Mouse (Mus musculus) embryonic facial prominence, embryonic 14.5 days (tissue): ENCODE measurements at regions not wholly inside any gene's neighbourhood (a gene's known extent, or its start where the extent isn't known, plus 50 kb on each side); places are given as distances from the start of the nearest gene placed in this dataset.

ENCODE experiments used
- ATAC-seq: fragments of 200-750 bp; cut with Nextera tagmentation; 2 replicates; pipeline ENCODE4 v1.8.0; 2017; ENCODE audit warnings: low read depth, moderate number of reproducible peaks, moderate TSS enrichment
- DNase-seq: peaks from one replicate; pipeline ENCODE4 v3.0.0-alpha.2; 2015; ENCODE audit warnings: low spot score
- H3K27ac ChIP-seq: fragments of 300-500 bp; sonication (generic); replicated peaks from 2 replicates; pipeline ENCODE4 v1.5.1; 2014; ENCODE audit warnings: low read depth, mild to moderate bottlenecking, low read length, moderate library complexity
- H3K27me3 ChIP-seq: fragments of 300-500 bp; sonication (generic); replicated peaks from 2 replicates; pipeline ENCODE4 v1.6.1; 2014; ENCODE audit warnings: low read length; ENCODE audit not compliant: control insufficient read depth, insufficient read depth
- H3K36me3 ChIP-seq: fragments of 300-500 bp; sonication (generic); 2 replicates; pipeline ENCODE4 v1.6.1; 2014; ENCODE audit warnings: low read length, mixed read lengths; ENCODE audit not compliant: control insufficient read depth, insufficient read depth
- H3K4me1 ChIP-seq: fragments of 300-500 bp; sonication (generic); 2 replicates; pipeline ENCODE4 v1.6.1; 2014; ENCODE audit warnings: antibody characterized with exemption, low read length; ENCODE audit not compliant: control insufficient read depth, insufficient read depth
- H3K4me2 ChIP-seq: fragments of 300-500 bp; sonication (generic); 2 replicates; pipeline ENCODE4 v1.6.1; 2014; ENCODE audit warnings: low read depth, mild to moderate bottlenecking, low read length, moderate library complexity, mixed read lengths
- H3K4me3 ChIP-seq: fragments of 300-500 bp; sonication (generic); 2 replicates; pipeline ENCODE4 v1.5.1; 2014; ENCODE audit warnings: low read depth, mild to moderate bottlenecking, low read length
- H3K9ac ChIP-seq: fragments of 300-500 bp; sonication (generic); 2 replicates; pipeline ENCODE4 v1.6.1; 2014; ENCODE audit warnings: low read depth, mild to moderate bottlenecking, low read length, moderate library complexity, mixed read lengths
- H3K9me3 ChIP-seq: fragments of 300-500 bp; sonication (generic); 2 replicates; pipeline ENCODE4 v1.6.1; 2016; ENCODE audit warnings: low read length; ENCODE audit not compliant: control insufficient read depth
- WGBS: fragments of 180-500 bp; shearing (Covaris S2); extraction: QIAGEN DNeasy Blood & Tissue Kit; methylation state at CpG from one replicate; pipeline ENCODE4 v1.1.7; 2014; 5-methylcytosine and 5-hydroxymethylcytosine counted together

DNA sequence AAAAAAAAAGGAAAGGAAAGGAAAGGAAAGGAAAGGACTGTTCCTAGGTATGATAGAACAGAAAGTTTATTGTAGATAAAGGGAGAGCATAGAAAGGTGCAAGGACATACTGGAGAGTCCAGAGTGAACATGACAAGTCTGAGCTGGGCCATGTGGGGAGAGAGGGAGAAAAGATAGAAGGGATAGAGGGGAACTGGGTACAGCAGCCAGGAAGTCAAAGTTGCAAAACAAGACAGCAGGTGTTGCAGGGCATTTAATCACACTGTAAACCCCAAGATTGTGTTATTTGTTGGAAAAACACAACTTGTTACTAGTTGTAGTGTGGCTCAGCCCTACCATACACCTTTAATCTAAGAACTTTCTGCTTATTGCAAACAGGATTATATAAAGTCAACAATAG is 110.6 kb upstream of the Gm28710 start:
- no peaks in the 10 kb centered on the region for H3K27me3 ChIP-seq
- DNase-seq: no peak
- H3K36me3 ChIP-seq: no peaks in the 10 kb centered on the region
- ATAC-seq: no peak
- no peak overlapping the region for H3K9ac ChIP-seq
- no peak overlapping the region for H3K4me2 ChIP-seq
- H3K9me3 ChIP-seq: no peaks in the 10 kb centered on the region
- H3K4me1 ChIP-seq: no peaks in the 10 kb centered on the region
- no peak overlapping the region for H3K27ac ChIP-seq
- no peak overlapping the region for H3K4me3 ChIP-seq

GRCm38 (mm10) chr5:16684079-16684478 is 107.5 kb upstream of the Gm28710 start:
- 81% methylated on average over 10 of the region's 10 CpGs for WGBS

DNA sequence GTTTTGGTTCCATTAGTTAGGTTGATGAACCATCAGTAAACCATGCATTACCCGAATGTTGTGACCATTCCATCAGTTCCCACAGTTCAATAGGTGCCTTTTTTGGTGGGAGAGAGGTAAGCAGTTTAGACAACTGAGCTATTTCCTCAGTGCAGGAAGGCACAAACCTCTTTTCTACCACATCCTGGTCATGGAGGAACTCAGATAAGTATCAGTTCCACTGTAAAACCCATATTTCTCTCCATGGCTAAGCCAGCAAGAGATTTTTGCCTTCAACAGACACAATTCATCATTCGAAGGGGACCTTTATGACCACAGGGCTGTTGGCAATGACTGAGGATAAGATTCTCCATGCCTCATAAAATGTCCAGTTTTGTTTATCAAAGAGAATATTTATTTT is 92.3 kb upstream of the Gm28710 start:
- ATAC-seq (no peak), DNase-seq (no peak)
- Histone ChIP-seq H3K27me3 (no peaks in the 10 kb centered on the region), H3K27ac (no peak overlapping the region), H3K4me3 (no peak overlapping the region), H3K36me3 (no peaks in the 10 kb centered on the region), H3K9me3 (no peaks in the 10 kb centered on the region), H3K9ac (no peak overlapping the region), H3K4me1 (no peaks in the 10 kb centered on the region), H3K4me2 (no peak overlapping the region)
- WGBS: 72% methylated on average over 2 of the region's 2 CpGs

More at GRCm38 (mm10) chr5:16684079-16684478, 107.5 kb upstream of the Gm28710 start:
- no peak overlapping the region for H3K27ac ChIP-seq
- no peak overlapping the region for H3K4me3 ChIP-seq
- no peak overlapping the region for H3K4me2 ChIP-seq
- H3K9me3 ChIP-seq: no peaks in the 10 kb centered on the region
- no peaks in the 10 kb centered on the region for H3K36me3 ChIP-seq
- no peaks in the 10 kb centered on the region for H3K27me3 ChIP-seq
- ATAC-seq: no peak
- no peaks in the 10 kb centered on the region for H3K4me1 ChIP-seq
- no peak overlapping the region for H3K9ac ChIP-seq
- DNase-seq: no peak

DNA sequence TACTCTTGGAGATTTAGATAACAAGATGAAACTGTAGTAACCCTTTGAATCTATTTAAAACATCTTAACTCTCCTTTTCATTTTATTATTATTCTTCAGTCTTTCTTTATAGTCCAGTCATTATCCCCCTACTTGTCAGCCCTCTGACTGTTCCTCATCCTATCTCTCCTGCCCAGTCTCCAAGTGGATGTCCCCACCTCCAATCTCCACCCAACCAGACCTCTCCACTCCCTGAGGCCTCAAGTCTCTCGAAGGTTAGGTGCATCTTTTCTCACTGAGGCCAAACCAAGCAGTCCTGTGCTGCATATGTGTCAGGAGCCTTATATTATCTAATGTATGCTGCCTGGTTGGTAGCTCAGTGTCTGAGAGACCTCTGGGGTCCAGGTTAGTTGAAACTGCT is 91.1 kb upstream of the Gm28710 start:
- 56% methylated on average over 1 of the region's 1 CpGs for WGBS
- H3K4me2 ChIP-seq: no peak overlapping the region
- no peak overlapping the region for H3K4me3 ChIP-seq
- H3K27me3 ChIP-seq: no peaks in the 10 kb centered on the region
- no peaks in the 10 kb centered on the region for H3K9me3 ChIP-seq
- H3K9ac ChIP-seq: no peak overlapping the region
- no peak overlapping the region for H3K27ac ChIP-seq
- no peaks in the 10 kb centered on the region for H3K4me1 ChIP-seq
- no peak for ATAC-seq
- no peak for DNase-seq
- H3K36me3 ChIP-seq: no peaks in the 10 kb centered on the region

DNA sequence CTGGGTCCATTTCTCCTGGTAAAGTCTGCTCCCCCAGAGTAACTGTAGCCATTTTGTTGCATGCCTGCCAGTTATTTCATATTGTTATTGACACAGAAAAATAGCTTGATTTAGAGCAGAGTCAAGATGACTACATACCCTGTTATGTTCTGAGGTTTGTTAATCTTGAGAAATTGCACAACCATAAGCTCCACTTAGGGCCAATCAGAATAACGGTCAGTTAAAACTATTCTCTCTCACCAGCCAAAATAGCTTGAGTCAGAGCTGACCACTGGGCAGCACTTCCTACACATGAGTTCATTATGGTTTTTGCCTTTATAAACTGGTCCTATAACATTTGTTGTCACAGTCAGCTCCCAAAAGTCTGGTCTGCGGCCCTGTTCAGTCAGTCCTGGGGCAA is 88.9 kb upstream of the Gm28710 start:
- DNase-seq: no peak
- Histone ChIP-seq H3K4me3 (no peak overlapping the region), H3K36me3 (no peaks in the 10 kb centered on the region), H3K27ac (no peak overlapping the region), H3K9me3 (no peaks in the 10 kb centered on the region), H3K9ac (no peak overlapping the region), H3K4me2 (no peak overlapping the region), H3K27me3 (no peaks in the 10 kb centered on the region), H3K4me1 (no peaks in the 10 kb centered on the region)
- 86% methylated on average over 2 of the region's 2 CpGs for WGBS
- ATAC-seq: no peak

DNA sequence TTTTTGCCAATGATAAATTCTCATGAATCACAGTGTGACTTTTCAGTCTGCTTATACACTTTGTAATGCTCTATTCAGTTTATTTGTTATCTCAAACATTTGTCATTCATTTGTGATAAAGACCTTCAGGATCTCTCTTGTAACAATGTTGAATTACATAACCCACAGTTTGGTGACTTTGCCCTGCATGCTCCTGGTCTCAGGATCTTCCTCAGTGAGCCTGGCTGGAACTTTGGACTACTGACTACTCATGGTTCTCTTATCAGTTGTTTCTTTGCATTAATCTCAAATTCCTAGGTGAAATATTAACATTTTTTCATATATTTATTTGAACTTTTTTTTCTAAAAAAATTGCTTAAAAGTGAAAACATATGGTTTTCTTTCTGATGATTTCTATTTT is 75.7 kb upstream of the Gm28710 start:
- Histone ChIP-seq H3K4me2 (no peak overlapping the region), H3K9me3 (peaks cover 7% of the 10 kb centered on the region; the same call in 1 of the 2 replicates), H3K36me3 (no peaks in the 10 kb centered on the region), H3K27me3 (no peaks in the 10 kb centered on the region), H3K4me3 (no peak overlapping the region), H3K27ac (no peak overlapping the region), H3K9ac (no peak overlapping the region), H3K4me1 (no peaks in the 10 kb centered on the region)
- no peak for DNase-seq
- no peak for ATAC-seq

GRCm38 (mm10) chr5:16716391-16716790 is 75.2 kb upstream of the Gm28710 start:
- WGBS: 56% methylated on average over 1 of the region's 1 CpGs
- Histone ChIP-seq H3K4me2 (no peak overlapping the region), H3K4me1 (no peaks in the 10 kb centered on the region), H3K4me3 (no peak overlapping the region), H3K27me3 (no peaks in the 10 kb centered on the region), H3K9ac (no peak overlapping the region), H3K9me3 (peaks cover 7% of the 10 kb centered on the region; the same call in 1 of the 2 replicates), H3K36me3 (no peaks in the 10 kb centered on the region), H3K27ac (no peak overlapping the region)
- no peak for DNase-seq
- no peak for ATAC-seq

DNA sequence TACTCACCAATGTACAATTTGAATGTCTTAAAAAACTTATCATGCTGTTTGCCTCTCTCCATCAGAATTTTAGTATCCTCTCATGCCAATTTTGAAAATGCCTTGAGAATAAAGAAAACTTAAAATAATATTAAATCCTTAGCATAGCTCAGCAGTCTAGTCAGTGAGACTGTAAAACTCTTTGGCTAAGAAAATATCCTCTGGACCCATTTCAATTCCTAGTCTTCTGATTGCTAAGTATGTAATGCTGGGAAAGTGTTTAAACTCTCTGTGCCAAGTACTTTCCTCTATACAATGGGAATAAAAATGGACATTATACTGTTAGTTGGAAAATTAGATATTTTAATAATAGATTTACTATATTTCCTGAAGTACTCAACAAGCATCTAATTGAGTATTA is 66.8 kb upstream of the Gm28710 start:
- no peak for ATAC-seq
- no peaks in the 10 kb centered on the region for H3K27me3 ChIP-seq
- DNase-seq: peak; percentile 49
- no peaks in the 10 kb centered on the region for H3K4me1 ChIP-seq
- no peak overlapping the region for H3K27ac ChIP-seq
- H3K36me3 ChIP-seq: no peaks in the 10 kb centered on the region
- no peak overlapping the region for H3K4me2 ChIP-seq
- no peaks in the 10 kb centered on the region for H3K9me3 ChIP-seq
- no peak overlapping the region for H3K4me3 ChIP-seq
- H3K9ac ChIP-seq: no peak overlapping the region
